Mouse (Mus musculus) cerebellum, adult 2 months (tissue): ENCODE data around the gene Rrp15.

Source experiments
- CTCF ChIP-seq: fragments of 200-500 bp; IDR thresholded peaks from 2 replicates; pipeline ENCODE4 v1.5.1; 2011; ENCODE audit warnings: low read depth, mild to moderate bottlenecking, control low read depth, low read length, moderate library complexity, borderline replicate concordance; ENCODE audit not compliant: insufficient read depth
- POLR2A ChIP-seq: fragments of 200-500 bp; IDR thresholded peaks from 2 replicates; pipeline ENCODE4 v1.6.1; 2011; ENCODE audit warnings: low read length, control low read depth, borderline replicate concordance; ENCODE audit not compliant: insufficient read depth

- TF ChIP-seq CTCF (no peak), POLR2A (no peak)
Measured at GRCm38 (mm10) chr1:186714215-186714614, 34.9 kb downstream of the Rrp15 start.
